Mouse (Mus musculus) heart, postnatal 0 days (tissue): ENCODE measurements around the gene Pde4c.

ENCODE experiments used
- CTCF ChIP-seq: IDR thresholded peaks from 2 replicates; pipeline ENCODE4 v1.5.1; 2016; ENCODE audit warnings: antibody characterized with exemption, control low read depth, low read depth
- EP300 ChIP-seq: IDR thresholded peaks from 2 replicates; pipeline ENCODE4 v1.6.1; 2016; ENCODE audit warnings: antibody characterized with exemption, low read depth

DNA sequence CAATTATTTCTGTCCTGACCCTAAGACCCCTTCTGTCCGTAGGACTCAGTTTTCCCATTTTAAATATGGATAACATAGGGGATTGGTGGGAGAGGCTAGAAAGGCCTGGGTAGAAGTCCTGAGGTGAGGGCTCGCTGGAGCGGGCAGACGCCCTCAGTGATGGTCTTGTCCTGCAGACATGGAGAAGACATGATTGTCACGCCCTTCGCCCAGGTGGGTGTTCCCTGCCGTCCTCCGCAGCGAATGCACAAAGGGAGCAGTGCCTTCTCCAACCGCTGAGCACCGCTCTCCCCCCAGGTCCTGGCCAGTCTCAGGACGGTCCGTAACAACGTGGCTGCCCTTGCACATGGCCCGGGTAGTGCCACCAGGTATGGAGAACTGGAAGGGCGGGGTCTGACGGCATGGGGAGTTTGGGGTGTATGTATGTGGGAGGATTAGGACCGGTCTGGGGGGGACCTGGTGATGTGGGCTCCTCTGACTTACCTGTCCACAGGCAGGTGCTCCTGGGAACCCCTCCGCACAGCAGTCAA, 22.2 kb downstream of the Pde4c start:
- TF ChIP-seq CTCF (no peak), EP300 (no peak)
